Mouse (Mus musculus): ENCODE data around the gene Dnal1. TPM values are rescaled to one million over a fixed set of nuclear protein-coding genes. Genes with fewer than 3 reads are reported as not detected.
"Not testable (repeated sequence)": the region's sequence is repeated elsewhere in the genome, so short reads cannot be mapped to it uniquely, and the experiment has no call there.

Gene Dnal1
- polyA plus RNA-seq, 1 experiment from 2014 or later: 0.42 TPM

- no peak overlapping the region for H3K27ac ChIP-seq (ENCODE audit: low read length)
- 62% methylated on average over 4 of the region's 4 CpGs for WGBS (ENCODE audit: insufficient replicate concordance)
- no peaks in the 10 kb centered on the region for H3K27me3 ChIP-seq (ENCODE audit: control insufficient read depth, insufficient read depth, low read depth, low read length)
- ATAC-seq (ENCODE audit: low read depth): no peak
- H3K4me2 ChIP-seq (ENCODE audit: low read depth, low read length): no peak overlapping the region
- H3K36me3 ChIP-seq (ENCODE audit: control insufficient read depth, insufficient read depth): no peaks in the 10 kb centered on the region
- H3K4me3 ChIP-seq (ENCODE audit: low read depth, low read length): no peak overlapping the region
- H3K9ac ChIP-seq (ENCODE audit: low read depth, low read length): no peak overlapping the region
- H3K9me3 ChIP-seq (replicated peaks; ENCODE audit: control insufficient read depth, low read length): no peaks in the 10 kb centered on the region
- no peaks in the 10 kb centered on the region for H3K4me1 ChIP-seq (ENCODE audit: control insufficient read depth, low read depth, low read length)
Observed at GRCm38 (mm10) chr12:84084581-84084980, 29.6 kb upstream of the Dnal1 start.

- H3K4me3 ChIP-seq (ENCODE audit: low read depth, low read length); H3K9me3 ChIP-seq (replicated peaks; ENCODE audit: control insufficient read depth, low read length); H3K4me2 ChIP-seq (ENCODE audit: low read depth, low read length); H3K36me3 ChIP-seq (ENCODE audit: control insufficient read depth, insufficient read depth); ATAC-seq (ENCODE audit: low read depth); H3K9ac ChIP-seq (ENCODE audit: low read depth, low read length); H3K27me3 ChIP-seq (ENCODE audit: control insufficient read depth, insufficient read depth, low read depth, low read length); H3K4me1 ChIP-seq (ENCODE audit: control insufficient read depth, low read depth, low read length); H3K27ac ChIP-seq (ENCODE audit: low read length): not testable (repeated sequence)
- 68% methylated on average over 5 of the region's 5 CpGs for WGBS (ENCODE audit: insufficient replicate concordance)
Observed at GRCm38 (mm10) chr12:84094666-84095065, 19.5 kb upstream of the Dnal1 start.

- no peak overlapping the region for H3K27ac ChIP-seq (ENCODE audit: low read length)
- peaks cover 3% of the 10 kb centered on the region; the same call in 1 of the 2 replicates for H3K4me1 ChIP-seq (ENCODE audit: control insufficient read depth, low read depth, low read length)
- ATAC-seq (ENCODE audit: low read depth): no peak
- H3K9ac ChIP-seq (ENCODE audit: low read depth, low read length): no peak overlapping the region
- no peak overlapping the region for H3K4me2 ChIP-seq (ENCODE audit: low read depth, low read length)
- WGBS (ENCODE audit: insufficient replicate concordance): 60% methylated on average over 2 of the region's 2 CpGs
- H3K27me3 ChIP-seq (ENCODE audit: control insufficient read depth, insufficient read depth, low read depth, low read length): no peaks in the 10 kb centered on the region
- H3K36me3 ChIP-seq (ENCODE audit: control insufficient read depth, insufficient read depth): no peaks in the 10 kb centered on the region
- H3K4me3 ChIP-seq (ENCODE audit: low read depth, low read length): no peak overlapping the region
- no peaks in the 10 kb centered on the region for H3K9me3 ChIP-seq (replicated peaks; ENCODE audit: control insufficient read depth, low read length)
Observed at GRCm38 (mm10) chr12:84099605-84100004, 14.6 kb upstream of the Dnal1 start.

- Histone ChIP-seq H3K9ac (ENCODE audit: low read depth, low read length) (no peak overlapping the region), H3K4me1 (ENCODE audit: control insufficient read depth, low read depth, low read length) (peaks cover 3% of the 10 kb centered on the region; the same call in 1 of the 2 replicates), H3K27ac (ENCODE audit: low read length) (no peak overlapping the region), H3K9me3 (replicated peaks; ENCODE audit: control insufficient read depth, low read length) (no peaks in the 10 kb centered on the region), H3K4me2 (ENCODE audit: low read depth, low read length) (peak overlapping the region; percentile 77; the same call in 1 of the 2 replicates), H3K4me3 (ENCODE audit: low read depth, low read length) (no peak overlapping the region), H3K27me3 (ENCODE audit: control insufficient read depth, insufficient read depth, low read depth, low read length) (no peaks in the 10 kb centered on the region), H3K36me3 (ENCODE audit: control insufficient read depth, insufficient read depth) (no peaks in the 10 kb centered on the region)
- 21% methylated on average over 1 of the region's 1 CpGs for whole genome bisulfite sequencing (ENCODE audit: insufficient replicate concordance)
- ATAC-seq (ENCODE audit: low read depth): no peak
Observed at GRCm38 (mm10) chr12:84100071-84100470, 14.1 kb upstream of the Dnal1 start.

DNA sequence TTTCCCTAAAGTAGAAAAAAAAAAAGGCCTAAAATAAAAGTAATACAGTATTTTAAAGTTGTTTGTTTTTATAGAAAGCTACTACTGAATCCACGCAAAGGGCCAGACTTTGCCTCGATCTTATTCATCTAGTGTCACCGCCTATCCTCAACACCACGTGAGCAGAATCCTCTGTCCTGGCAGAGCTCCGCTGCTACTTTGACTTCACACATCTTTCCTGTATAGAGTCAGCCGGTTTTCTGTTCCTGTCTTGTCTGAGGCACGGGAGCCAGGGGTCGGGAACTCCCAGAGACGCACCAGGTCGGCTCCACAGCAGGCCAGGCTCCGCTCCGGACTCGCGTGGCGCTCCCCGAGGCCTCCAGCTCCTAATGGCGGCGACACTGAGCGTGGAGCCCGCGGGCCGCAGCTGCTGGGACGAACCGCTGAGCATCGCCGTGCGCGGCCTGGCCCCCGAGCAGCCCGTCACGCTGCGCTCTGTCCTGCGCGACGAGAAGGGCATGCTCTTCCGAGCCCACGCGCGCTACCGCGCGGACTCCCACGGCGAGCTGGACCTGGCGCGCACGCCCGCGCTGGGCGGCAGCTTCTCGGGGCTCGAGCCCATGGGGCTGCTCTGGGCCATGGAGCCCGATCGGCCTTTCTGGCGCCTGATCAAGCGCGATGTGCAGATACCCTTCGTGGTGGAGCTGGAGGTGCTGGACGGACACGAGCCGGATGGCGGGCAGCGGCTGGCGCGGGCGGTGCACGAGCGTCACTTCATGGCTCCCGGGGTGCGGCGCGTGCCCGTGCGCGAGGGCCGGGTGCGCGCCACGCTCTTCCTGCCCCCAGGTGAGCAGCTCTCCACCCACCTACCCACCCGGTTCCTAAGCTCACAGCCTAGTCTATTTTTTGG, 13.3 kb upstream of the Dnal1 start, which contains the start of gene Acot6:
Gene Acot6, plus strand, starts transcription at position 51 of the 889 bp plus-strand sequence.
- H3K4me1 ChIP-seq (ENCODE audit: control insufficient read depth, low read depth, low read length); H3K27me3 ChIP-seq (ENCODE audit: control insufficient read depth, insufficient read depth, low read depth, low read length); H3K36me3 ChIP-seq (ENCODE audit: control insufficient read depth, insufficient read depth); H3K27ac ChIP-seq (ENCODE audit: low read length); H3K9me3 ChIP-seq (replicated peaks; ENCODE audit: control insufficient read depth, low read length): not testable (repeated sequence)
- Histone ChIP-seq H3K9ac (ENCODE audit: low read depth, low read length) (peak within 1 kb of the TSS; percentile 56), H3K4me3 (ENCODE audit: low read depth, low read length) (peak within 1 kb of the TSS; percentile 61), H3K4me2 (ENCODE audit: low read depth, low read length) (peak within 1 kb of the TSS; percentile 77)
- peak; percentile 62; the same call in 1 of the 2 replicates for ATAC-seq (ENCODE audit: low read depth)
- WGBS (ENCODE audit: insufficient replicate concordance): under 1% methylated on average over 60 of the region's 80 CpGs

- Histone ChIP-seq H3K9me3 (replicated peaks; ENCODE audit: control insufficient read depth, low read length) (no peaks in the 10 kb centered on the region), H3K27ac (ENCODE audit: low read length) (no peak overlapping the region), H3K4me1 (ENCODE audit: control insufficient read depth, low read depth, low read length) (peaks cover 3% of the 10 kb centered on the region; the same call in 1 of the 2 replicates), H3K4me2 (ENCODE audit: low read depth, low read length) (peak overlapping the region; percentile 77), H3K27me3 (ENCODE audit: control insufficient read depth, insufficient read depth, low read depth, low read length) (no peaks in the 10 kb centered on the region), H3K36me3 (ENCODE audit: control insufficient read depth, insufficient read depth) (no peaks in the 10 kb centered on the region), H3K4me3 (ENCODE audit: low read depth, low read length) (peak overlapping the region; percentile 61), H3K9ac (ENCODE audit: low read depth, low read length) (no peak overlapping the region)
- WGBS (ENCODE audit: insufficient replicate concordance): 49% methylated on average over 2 of the region's 2 CpGs
- no peak for ATAC-seq (ENCODE audit: low read depth)
Observed at GRCm38 (mm10) chr12:84101493-84101845, 12.7 kb upstream of the Dnal1 start.

DNA sequence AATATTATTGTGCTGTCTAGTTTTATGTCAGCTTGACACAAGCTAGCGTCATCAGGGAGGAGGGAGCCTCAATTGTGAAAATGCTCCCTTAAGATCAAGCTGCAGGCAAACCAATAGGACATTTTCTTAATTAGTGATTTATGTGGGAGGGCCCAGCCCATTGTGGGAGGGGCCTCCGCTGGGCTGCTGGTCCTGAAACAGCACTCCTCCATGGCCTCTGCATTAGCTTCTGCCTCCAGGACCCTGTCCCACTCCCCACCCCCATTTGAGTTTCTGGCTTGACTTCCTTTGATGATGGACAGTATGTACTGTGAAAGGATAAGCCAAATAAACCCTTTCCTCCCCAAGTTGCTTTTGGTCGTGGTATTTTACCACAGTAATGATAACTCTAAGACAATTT, 7.2 kb upstream of the Dnal1 start:
- H3K4me2 ChIP-seq (ENCODE audit: low read depth, low read length): no peak overlapping the region
- H3K4me3 ChIP-seq (ENCODE audit: low read depth, low read length): no peak overlapping the region

GRCm38 (mm10) chr12:84107692-84108091, 6.5 kb upstream of the Dnal1 start:
- Histone ChIP-seq H3K4me3 (ENCODE audit: low read depth, low read length) (no peak overlapping the region), H3K9ac (ENCODE audit: low read depth, low read length) (no peak overlapping the region), H3K4me2 (ENCODE audit: low read depth, low read length) (no peak overlapping the region), H3K27ac (ENCODE audit: low read length) (no peak overlapping the region), H3K4me1 (ENCODE audit: control insufficient read depth, low read depth, low read length) (no peaks in the 10 kb centered on the region), H3K36me3 (ENCODE audit: control insufficient read depth, insufficient read depth) (no peaks in the 10 kb centered on the region), H3K27me3 (ENCODE audit: control insufficient read depth, insufficient read depth, low read depth, low read length) (no peaks in the 10 kb centered on the region), H3K9me3 (replicated peaks; ENCODE audit: control insufficient read depth, low read length) (no peaks in the 10 kb centered on the region)
- ATAC-seq (ENCODE audit: low read depth): no peak
- 41% methylated on average over 1 of the region's 1 CpGs for WGBS (ENCODE audit: insufficient replicate concordance)

More for the DNA sequence above, 7.2 kb upstream of the Dnal1 start:
- 76% methylated on average over 3 of the region's 3 CpGs for WGBS (ENCODE audit: insufficient replicate concordance)
- no peak for ATAC-seq (ENCODE audit: low read depth)
- no peaks in the 10 kb centered on the region for H3K27me3 ChIP-seq (ENCODE audit: control insufficient read depth, insufficient read depth, low read depth, low read length)
- H3K36me3 ChIP-seq (ENCODE audit: control insufficient read depth, insufficient read depth): no peaks in the 10 kb centered on the region
- no peaks in the 10 kb centered on the region for H3K9me3 ChIP-seq (replicated peaks; ENCODE audit: control insufficient read depth, low read length)
- H3K4me1 ChIP-seq (ENCODE audit: control insufficient read depth, low read depth, low read length): no peaks in the 10 kb centered on the region
- no peak overlapping the region for H3K27ac ChIP-seq (ENCODE audit: low read length)
- no peak overlapping the region for H3K9ac ChIP-seq (ENCODE audit: low read depth, low read length)

DNA sequence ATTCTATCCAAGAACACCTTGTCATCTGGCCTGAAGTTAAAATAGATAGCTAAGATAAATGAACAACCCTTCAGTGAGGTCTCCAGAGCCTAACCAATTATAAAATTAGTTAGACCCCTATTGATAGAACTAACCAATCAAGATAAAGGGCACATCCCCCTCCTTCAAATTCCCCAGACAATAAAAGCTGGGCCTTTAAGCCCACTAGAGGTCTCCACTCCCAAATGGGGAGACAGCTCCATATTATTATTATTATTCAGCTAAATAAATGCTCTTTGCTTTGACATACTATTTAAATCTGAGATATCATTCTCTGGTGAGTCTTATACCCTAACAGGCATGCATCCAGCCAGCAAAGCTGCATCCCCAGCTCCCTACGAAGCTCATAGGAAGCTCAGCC, 4.2 kb upstream of the Dnal1 start:
- WGBS (ENCODE audit: insufficient replicate concordance): 60% methylated on average over 1 of the region's 1 CpGs
- Histone ChIP-seq H3K4me2 (ENCODE audit: low read depth, low read length) (no peak overlapping the region), H3K4me1 (ENCODE audit: control insufficient read depth, low read depth, low read length) (no peaks in the 10 kb centered on the region; the same call in 1 of the 2 replicates), H3K27me3 (ENCODE audit: control insufficient read depth, insufficient read depth, low read depth, low read length) (no peaks in the 10 kb centered on the region), H3K27ac (ENCODE audit: low read length) (no peak overlapping the region), H3K9me3 (replicated peaks; ENCODE audit: control insufficient read depth, low read length) (no peaks in the 10 kb centered on the region), H3K36me3 (ENCODE audit: control insufficient read depth, insufficient read depth) (no peaks in the 10 kb centered on the region), H3K4me3 (ENCODE audit: low read depth, low read length) (no peak overlapping the region), H3K9ac (ENCODE audit: low read depth, low read length) (no peak overlapping the region)
- no peak for ATAC-seq (ENCODE audit: low read depth)
